Mouse (Mus musculus): Measurements from ENCODE around the gene Mtrex. TPM values are rescaled to one million over a fixed set of nuclear protein-coding genes. Genes with fewer than 3 reads are reported as not detected.

Mtrex gene
- polyA plus RNA-seq, 1 experiment from 2014 or later = 92.6 TPM

DNA sequence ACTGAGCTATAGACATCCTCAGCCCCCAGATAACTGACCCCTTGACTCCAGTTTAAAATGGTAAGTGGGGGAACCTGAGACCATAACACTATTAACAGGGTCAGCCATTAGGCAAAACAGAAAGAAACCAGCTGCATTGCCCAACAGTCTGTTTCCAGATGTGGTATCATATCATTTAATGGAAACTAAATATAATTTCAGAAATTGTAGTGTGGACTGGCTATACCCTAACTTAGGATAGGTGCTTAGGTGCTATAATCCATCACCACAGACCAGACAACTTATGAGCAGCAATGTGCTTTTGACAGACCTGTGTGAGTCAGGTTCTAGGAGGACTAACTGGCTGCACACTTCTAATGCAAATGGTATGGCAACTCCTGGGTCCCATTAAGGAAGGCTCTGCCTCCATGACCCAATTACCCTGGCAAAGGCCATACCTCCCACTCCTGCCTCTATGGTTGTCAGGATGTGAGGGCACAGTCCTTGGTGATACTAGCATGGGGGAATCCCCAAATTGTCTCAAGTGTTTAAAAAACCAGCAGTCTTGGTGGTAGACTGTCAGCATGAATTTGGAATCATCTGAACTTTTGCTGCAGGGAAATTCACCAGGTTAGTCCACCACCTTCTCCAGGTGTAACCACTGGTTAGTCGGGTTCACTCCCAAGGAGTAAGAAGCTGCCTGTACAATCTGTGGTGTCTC lies 64.1 kb downstream of the Mtrex start:
- no peak overlapping the region for H3K4me2 ChIP-seq (replicated peaks)
- H3K27me3 ChIP-seq = no peaks in the 10 kb centered on the region
- no peak overlapping the region for H3K27ac ChIP-seq
- no peak overlapping the region for H3K9ac ChIP-seq
- H3K9me3 ChIP-seq = no peaks in the 10 kb centered on the region
- peaks cover 41% of the 10 kb centered on the region for H3K36me3 ChIP-seq
- no peaks in the 10 kb centered on the region for H3K4me1 ChIP-seq
- ATAC-seq (ENCODE audit: insufficient number of reproducible peaks, insufficient read depth, low FRiP score, low TSS enrichment) = no peak
- H3K4me3 ChIP-seq = no peak overlapping the region
- WGBS = 89% methylated on average over 1 of the region's 1 CpGs

DNA sequence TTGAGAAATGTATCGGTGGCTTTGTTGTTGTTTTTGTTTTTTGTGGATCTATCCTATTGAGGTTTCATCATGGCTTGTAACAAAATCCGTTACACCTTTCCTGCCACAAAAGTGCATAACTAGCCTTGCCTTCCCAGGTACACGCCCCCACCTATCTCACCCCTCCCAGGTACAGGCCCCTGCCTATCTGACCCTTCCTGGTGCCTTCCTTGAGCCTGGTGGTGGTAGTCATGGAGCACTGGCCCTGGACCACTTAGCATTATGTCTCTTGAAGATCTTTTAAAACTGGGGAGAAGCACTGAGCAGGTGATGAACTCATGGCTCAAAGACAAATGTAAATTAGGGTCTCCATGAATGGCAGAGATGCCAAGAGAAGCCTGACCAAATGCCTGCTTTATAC lies 64.9 kb downstream of the Mtrex start:
- H3K27me3 ChIP-seq = no peaks in the 10 kb centered on the region
- WGBS = 78% methylated on average over 3 of the region's 3 CpGs
- ATAC-seq (ENCODE audit: insufficient number of reproducible peaks, insufficient read depth, low FRiP score, low TSS enrichment) = no peak

DNA sequence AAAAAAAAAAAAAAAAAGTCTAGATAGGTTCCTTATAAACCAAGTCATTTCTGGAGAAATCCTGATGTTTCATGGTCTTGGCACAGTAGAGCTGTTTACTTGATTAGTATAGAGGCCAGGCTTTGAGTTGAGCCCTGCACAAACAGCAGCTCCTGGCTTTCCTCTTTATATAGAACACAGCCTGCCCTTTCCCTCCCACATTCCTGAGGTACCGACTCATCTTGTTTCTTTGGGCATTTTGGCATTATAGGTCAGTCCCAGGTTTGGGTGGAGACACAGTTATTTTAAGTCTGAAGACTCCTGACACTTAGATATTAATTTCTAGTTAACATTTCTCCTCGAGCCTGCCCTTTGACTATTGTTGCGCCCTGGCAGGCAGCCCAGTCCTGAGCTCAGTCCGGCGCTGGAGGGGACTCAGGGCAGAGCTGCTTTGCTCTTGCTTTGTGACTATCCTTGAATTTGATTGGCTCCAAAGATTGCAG lies 65.3 kb downstream of the Mtrex start:
- Histone ChIP-seq H3K4me3 (no peak overlapping the region), H3K36me3 (peaks cover 37% of the 10 kb centered on the region), H3K4me1 (no peaks in the 10 kb centered on the region), H3K9me3 (no peaks in the 10 kb centered on the region), H3K4me2 (replicated peaks) (no peak overlapping the region), H3K27me3 (no peaks in the 10 kb centered on the region), H3K9ac (no peak overlapping the region), H3K27ac (no peak overlapping the region)
- ATAC-seq (ENCODE audit: insufficient number of reproducible peaks, insufficient read depth, low FRiP score, low TSS enrichment) = no peak
- WGBS = 57% methylated on average over 5 of the region's 5 CpGs

More for the DNA sequence above, 64.9 kb downstream of the Mtrex start:
- Histone ChIP-seq H3K4me1 (no peaks in the 10 kb centered on the region), H3K36me3 (peaks cover 34% of the 10 kb centered on the region), H3K9me3 (no peaks in the 10 kb centered on the region), H3K4me3 (no peak overlapping the region), H3K27ac (no peak overlapping the region), H3K9ac (no peak overlapping the region), H3K4me2 (replicated peaks) (no peak overlapping the region)

DNA sequence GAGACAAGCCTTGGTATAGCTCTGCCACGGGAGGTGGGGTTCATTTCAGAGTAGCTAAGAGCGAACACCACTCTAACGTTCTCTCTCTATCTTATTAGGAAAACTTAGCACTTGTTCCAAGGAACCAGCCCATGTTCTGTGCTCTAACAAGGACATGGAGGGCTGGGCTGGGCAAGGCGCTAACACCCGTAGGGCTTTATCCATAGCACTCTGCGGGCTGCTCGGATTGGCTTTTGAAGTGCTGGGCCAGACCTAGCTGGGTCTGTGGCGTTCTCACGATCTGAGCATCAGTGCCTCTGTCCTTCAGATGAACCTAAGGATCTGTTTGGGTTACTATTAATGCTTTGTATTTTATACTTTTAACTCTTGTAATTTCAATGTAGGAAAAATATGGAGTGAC lies 66.3 kb downstream of the Mtrex start:
- no peak overlapping the region for H3K4me3 ChIP-seq
- H3K9ac ChIP-seq = no peak overlapping the region
- no peak overlapping the region for H3K4me2 ChIP-seq (replicated peaks)
- no peaks in the 10 kb centered on the region for H3K27me3 ChIP-seq
- H3K36me3 ChIP-seq = peaks cover 30% of the 10 kb centered on the region
- H3K9me3 ChIP-seq = no peaks in the 10 kb centered on the region
- H3K27ac ChIP-seq = no peak overlapping the region
- WGBS = 90% methylated on average over 9 of the region's 9 CpGs
- no peak for ATAC-seq (ENCODE audit: insufficient number of reproducible peaks, insufficient read depth, low FRiP score, low TSS enrichment)
- H3K4me1 ChIP-seq = no peaks in the 10 kb centered on the region

DNA sequence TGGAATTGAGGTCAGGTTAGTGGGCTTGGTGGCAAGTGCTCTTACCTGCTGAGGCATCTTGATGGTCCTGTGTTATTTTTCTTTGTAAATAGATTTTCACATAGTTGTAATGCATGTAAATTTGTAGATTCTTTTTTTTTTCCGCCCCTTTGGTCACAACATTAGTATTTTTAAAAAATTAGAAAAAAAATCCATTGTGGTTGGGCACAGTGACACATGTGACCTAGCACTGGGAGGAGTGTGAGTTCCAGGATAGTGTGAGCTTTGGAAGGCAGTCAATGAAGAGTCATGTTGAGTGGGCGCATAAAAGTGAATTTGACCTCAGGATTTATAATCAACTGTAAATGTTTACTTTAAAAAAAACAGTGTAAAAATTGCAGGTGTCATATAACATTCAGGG lies 66.8 kb downstream of the Mtrex start:
- no peak overlapping the region for H3K9ac ChIP-seq

DNA sequence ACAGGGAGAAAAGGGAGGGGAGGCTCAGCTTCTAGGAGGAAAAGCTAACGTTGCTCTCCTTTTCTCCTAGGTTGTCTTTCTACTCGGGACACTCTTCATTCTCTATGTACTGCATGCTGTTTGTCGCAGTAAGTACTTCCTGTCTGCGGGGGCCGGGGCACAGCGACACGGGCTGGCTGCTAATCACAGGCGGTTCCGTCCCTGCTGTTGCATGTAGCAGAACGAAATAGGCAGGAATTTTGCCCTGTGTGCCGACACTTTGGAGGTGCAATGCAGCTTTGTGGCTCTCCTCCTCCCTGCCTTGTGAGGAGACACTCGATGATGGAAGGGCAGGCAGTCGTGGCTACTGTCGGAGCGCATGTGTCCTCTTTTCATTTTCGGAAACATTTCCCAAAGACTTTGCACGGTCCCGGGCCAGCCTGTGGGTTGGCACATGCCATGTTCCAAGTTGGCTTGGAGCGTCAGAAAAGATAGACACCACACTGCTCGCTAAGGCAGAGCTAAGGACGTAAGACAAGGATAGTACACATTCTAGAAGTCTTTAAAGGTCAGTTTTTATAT lies 67.5 kb downstream of the Mtrex start:
- no peaks in the 10 kb centered on the region for H3K9me3 ChIP-seq
- no peak overlapping the region for H3K9ac ChIP-seq
- H3K4me2 ChIP-seq (replicated peaks) = no peak overlapping the region
- no peak for ATAC-seq (ENCODE audit: insufficient number of reproducible peaks, insufficient read depth, low FRiP score, low TSS enrichment)
- H3K27me3 ChIP-seq = no peaks in the 10 kb centered on the region
- 90% methylated on average over 21 of the region's 21 CpGs for WGBS
- no peaks in the 10 kb centered on the region for H3K4me1 ChIP-seq
- H3K27ac ChIP-seq = no peak overlapping the region
- H3K36me3 ChIP-seq = peaks cover 18% of the 10 kb centered on the region
- H3K4me3 ChIP-seq = no peak overlapping the region

More for the DNA sequence above, 66.8 kb downstream of the Mtrex start:
- Histone ChIP-seq H3K9me3 (no peaks in the 10 kb centered on the region), H3K4me1 (no peaks in the 10 kb centered on the region), H3K36me3 (peaks cover 24% of the 10 kb centered on the region), H3K4me2 (replicated peaks) (no peak overlapping the region), H3K27me3 (no peaks in the 10 kb centered on the region), H3K27ac (no peak overlapping the region), H3K4me3 (no peak overlapping the region)
- WGBS = 77% methylated on average over 2 of the region's 2 CpGs
- ATAC-seq (ENCODE audit: insufficient number of reproducible peaks, insufficient read depth, low FRiP score, low TSS enrichment) = no peak

DNA sequence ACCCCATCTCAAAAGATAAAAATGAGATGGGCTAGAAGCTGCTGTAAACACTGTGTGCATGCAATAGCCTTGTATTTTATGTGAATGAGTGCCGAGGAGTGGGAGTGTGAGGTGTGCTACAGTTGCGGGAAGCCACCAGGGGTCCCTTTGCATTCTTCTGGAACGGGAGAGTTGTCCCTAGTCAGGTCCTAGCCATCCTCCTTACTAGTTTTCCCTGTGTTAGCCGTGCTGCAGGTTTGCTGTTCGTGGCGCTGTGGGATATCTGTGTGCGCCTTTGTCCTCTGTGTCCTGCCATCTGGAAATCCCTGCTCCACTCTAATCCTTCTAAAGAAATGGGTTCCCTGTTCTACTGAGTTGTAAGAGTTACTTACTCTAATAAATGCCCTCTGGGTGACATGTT lies 69.3 kb downstream of the Mtrex start:
- peaks cover 18% of the 10 kb centered on the region for H3K36me3 ChIP-seq
- no peaks in the 10 kb centered on the region for H3K4me1 ChIP-seq
- no peak overlapping the region for H3K27ac ChIP-seq
- no peak overlapping the region for H3K9ac ChIP-seq
- no peak overlapping the region for H3K4me2 ChIP-seq (replicated peaks)
- no peak overlapping the region for H3K4me3 ChIP-seq
- no peaks in the 10 kb centered on the region for H3K9me3 ChIP-seq
- WGBS = 84% methylated on average over 7 of the region's 7 CpGs
- H3K27me3 ChIP-seq = no peaks in the 10 kb centered on the region
- ATAC-seq (ENCODE audit: insufficient number of reproducible peaks, insufficient read depth, low FRiP score, low TSS enrichment) = no peak

DNA sequence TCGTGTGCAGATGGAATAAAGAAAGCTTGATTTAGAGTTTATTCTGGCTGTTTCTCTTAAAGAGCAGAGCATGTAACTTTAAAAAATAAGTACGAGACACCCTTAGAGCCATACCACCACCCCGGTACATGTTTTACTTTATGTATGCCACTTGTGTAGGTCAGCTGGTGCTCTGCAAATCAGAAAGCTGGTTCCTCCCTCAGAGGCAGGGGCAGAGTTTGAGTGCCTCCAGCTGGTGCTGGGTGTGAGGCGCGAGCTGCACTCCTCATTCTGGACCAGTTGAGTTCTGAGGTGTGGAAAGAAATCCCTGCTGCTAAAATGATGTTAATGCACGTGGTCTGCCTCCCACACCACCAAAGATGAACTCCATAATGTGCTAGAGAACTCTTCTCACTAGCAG lies 72.8 kb downstream of the Mtrex start:
- ATAC-seq (ENCODE audit: insufficient number of reproducible peaks, insufficient read depth, low FRiP score, low TSS enrichment) = no peak
- Histone ChIP-seq H3K4me3 (no peak overlapping the region), H3K27me3 (no peaks in the 10 kb centered on the region), H3K36me3 (peaks cover 12% of the 10 kb centered on the region), H3K4me1 (no peaks in the 10 kb centered on the region), H3K9me3 (no peaks in the 10 kb centered on the region), H3K4me2 (replicated peaks) (no peak overlapping the region), H3K9ac (no peak overlapping the region), H3K27ac (no peak overlapping the region)
- 76% methylated on average over 6 of the region's 6 CpGs for WGBS

DNA sequence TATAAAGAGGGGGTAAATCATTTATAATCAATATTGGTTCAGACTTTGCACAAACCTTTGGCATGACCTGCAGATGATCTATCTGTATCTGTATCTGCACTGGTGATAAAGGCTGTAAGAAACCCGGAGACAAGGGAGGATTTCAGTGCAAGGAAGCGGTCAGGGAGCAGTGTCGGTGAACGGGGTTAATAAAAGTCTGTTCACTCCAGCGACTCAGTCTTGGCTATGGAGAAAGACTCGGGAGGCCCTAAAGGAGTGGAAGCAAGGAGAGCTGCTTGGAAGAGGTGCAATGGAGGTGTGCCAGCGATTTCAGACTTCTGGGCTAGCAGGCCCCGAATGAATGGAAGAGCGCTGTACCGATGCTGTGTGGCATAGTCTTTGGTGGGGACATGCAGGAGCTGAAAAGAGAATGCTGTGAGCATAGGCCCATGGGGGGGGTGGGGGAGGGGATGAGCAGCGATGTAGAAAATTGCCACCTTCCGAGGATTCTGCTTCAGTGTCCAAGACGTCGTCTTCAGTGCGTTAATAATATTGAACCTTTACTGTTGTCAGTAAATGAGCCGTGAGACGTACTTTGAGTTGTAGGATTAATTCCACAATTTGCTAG lies 73.4 kb downstream of the Mtrex start:
- Histone ChIP-seq H3K4me1 (no peaks in the 10 kb centered on the region), H3K4me3 (no peak overlapping the region), H3K9me3 (no peaks in the 10 kb centered on the region), H3K36me3 (peaks cover 8% of the 10 kb centered on the region; the same call in 1 of the 2 replicates), H3K9ac (no peak overlapping the region), H3K27me3 (no peaks in the 10 kb centered on the region), H3K27ac (no peak overlapping the region), H3K4me2 (replicated peaks) (no peak overlapping the region)
- ATAC-seq (ENCODE audit: insufficient number of reproducible peaks, insufficient read depth, low FRiP score, low TSS enrichment) = no peak
- 77% methylated on average over 17 of the region's 17 CpGs for WGBS

DNA sequence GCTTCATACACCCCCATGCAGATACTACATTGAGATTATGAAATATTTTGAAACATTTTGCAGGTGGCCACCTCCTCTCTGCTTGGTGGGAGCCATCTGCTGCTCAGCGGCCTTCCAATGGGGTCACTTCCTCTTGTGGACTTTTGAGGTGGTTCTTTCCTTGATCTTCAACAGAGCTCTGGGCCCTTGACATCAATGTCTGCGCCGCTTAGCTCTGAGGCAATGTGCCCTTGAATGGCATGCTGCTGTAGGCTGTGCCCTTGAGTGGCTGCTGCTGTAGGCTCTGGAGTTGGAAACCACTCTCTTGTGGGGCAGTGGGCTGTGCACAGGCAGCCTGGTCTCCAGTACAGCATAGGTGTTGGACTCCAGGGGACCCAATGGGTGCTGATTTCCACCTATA lies 81.3 kb downstream of the Mtrex start:
- H3K4me2 ChIP-seq (replicated peaks) = no peak overlapping the region
- H3K4me3 ChIP-seq = no peak overlapping the region
- H3K4me1 ChIP-seq = no peaks in the 10 kb centered on the region
- WGBS = 95% methylated on average over 3 of the region's 3 CpGs
- peaks cover 9% of the 10 kb centered on the region for H3K36me3 ChIP-seq
- no peak overlapping the region for H3K27ac ChIP-seq
- H3K9ac ChIP-seq = no peak overlapping the region
- no peaks in the 10 kb centered on the region for H3K27me3 ChIP-seq
- no peak for ATAC-seq (ENCODE audit: insufficient number of reproducible peaks, insufficient read depth, low FRiP score, low TSS enrichment)
- H3K9me3 ChIP-seq = no peaks in the 10 kb centered on the region

DNA sequence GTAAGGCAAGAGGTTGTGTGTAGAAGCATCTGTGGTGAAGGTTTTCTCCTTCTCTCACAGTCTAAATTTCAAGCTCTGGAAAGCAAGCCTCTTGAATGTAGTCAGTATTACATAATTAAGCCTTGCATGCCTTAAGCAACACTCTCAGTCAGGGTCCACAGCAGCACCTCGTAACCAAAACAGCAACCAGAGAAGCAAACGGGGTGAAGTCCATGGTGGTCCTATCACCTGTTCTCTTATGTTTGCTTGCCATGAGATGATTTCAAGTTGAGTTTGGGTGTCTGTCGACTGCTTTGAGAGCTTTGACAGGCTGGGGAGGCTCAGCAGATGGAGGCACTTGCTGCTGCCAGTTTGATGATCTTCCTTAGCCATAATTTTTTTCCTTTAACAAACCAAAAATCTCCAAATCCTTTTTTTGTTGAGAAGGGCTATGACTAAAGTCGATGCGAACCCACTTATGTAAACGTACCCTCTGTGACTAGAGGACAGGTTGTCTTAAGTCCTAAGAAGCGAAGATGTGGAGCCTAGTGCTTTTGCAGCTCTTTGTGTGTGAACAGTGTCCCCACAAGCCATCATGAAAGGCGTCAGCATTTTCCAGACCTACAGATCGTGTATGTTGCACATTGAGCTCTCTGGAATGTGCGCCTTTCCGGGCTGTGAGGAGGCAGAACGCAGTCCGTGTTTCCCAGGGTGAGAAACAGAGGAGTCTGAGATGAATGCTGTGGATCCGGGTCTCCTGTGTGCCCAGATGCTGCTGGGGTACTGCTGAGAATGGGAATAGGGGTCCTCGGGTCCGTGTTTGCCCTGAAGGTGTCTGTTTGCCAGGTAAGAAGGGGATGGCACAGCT lies 86.7 kb downstream of the Mtrex start:
- H3K4me1 ChIP-seq = no peaks in the 10 kb centered on the region
- no peaks in the 10 kb centered on the region for H3K9me3 ChIP-seq

More for the DNA sequence above, 86.7 kb downstream of the Mtrex start:
- 89% methylated on average over 16 of the region's 16 CpGs for WGBS
- peaks cover 8% of the 10 kb centered on the region for H3K36me3 ChIP-seq
- H3K9ac ChIP-seq = no peak overlapping the region
- H3K4me3 ChIP-seq = no peak overlapping the region
- H3K27ac ChIP-seq = no peak overlapping the region
- H3K27me3 ChIP-seq = no peaks in the 10 kb centered on the region
- no peak for ATAC-seq (ENCODE audit: insufficient number of reproducible peaks, insufficient read depth, low FRiP score, low TSS enrichment)
- H3K4me2 ChIP-seq (replicated peaks) = no peak overlapping the region
